Mouse (Mus musculus) heart, adult 18-20 months (tissue): ENCODE measurements around the gene Rgs3. TPM values are rescaled to one million over a fixed set of nuclear protein-coding genes. Genes with fewer than 3 reads are reported as not detected.

Source experiments
- DNase-seq, 2 experiments: peaks; one replicate each; pipeline ENCODE4 v3.0.0; 2021 to 2022; ENCODE audit warnings: mixed read lengths in 1 of 2
- total RNA-seq, 2 experiments: library from RNA; stranded (reverse); gene quantifications; 2 replicates each; pipeline ENCODE4 v1.2.3; 2021

Gene Rgs3
- total RNA-seq, 2 experiments from 2014 or later, result 21.5 to 25.9 TPM

GRCm38 (mm10) chr4:62626228-62627026, 66.8 kb downstream of the Rgs3 start:
- DNase-seq, result no peak

GRCm38 (mm10) chr4:62627331-62627730, 67.7 kb downstream of the Rgs3 start:
- DNase-seq, result no peak

GRCm38 (mm10) chr4:62628547-62628946, 68.9 kb downstream of the Rgs3 start:
- DNase-seq, result no peak

- peak in 1 of 2 experiments; percentile 54 for DNase-seq
Observed at GRCm38 (mm10) chr4:62629461-62629860, 69.8 kb downstream of the Rgs3 start.

- DNase-seq, result no peak
Observed at GRCm38 (mm10) chr4:62629905-62630304, 70.3 kb downstream of the Rgs3 start.

- no peak for DNase-seq
Observed at GRCm38 (mm10) chr4:62633243-62633642, 73.6 kb downstream of the Rgs3 start.

GRCm38 (mm10) chr4:62634054-62634591, 74.5 kb downstream of the Rgs3 start:
- DNase-seq, result peak; percentile 56 to 69

GRCm38 (mm10) chr4:62634840-62635239, 75.2 kb downstream of the Rgs3 start:
- DNase-seq, result no peak

- no peak for DNase-seq
Observed at GRCm38 (mm10) chr4:62636047-62636446, 76.4 kb downstream of the Rgs3 start.

GRCm38 (mm10) chr4:62637856-62638604, 78.4 kb downstream of the Rgs3 start:
- no peak for DNase-seq

GRCm38 (mm10) chr4:62640496-62641229, 81.0 kb downstream of the Rgs3 start:
- DNase-seq, result no peak

GRCm38 (mm10) chr4:62641230-62641589, 81.6 kb downstream of the Rgs3 start:
- DNase-seq, result peak; percentile 59 to 73

GRCm38 (mm10) chr4:62641656-62642055, 82.0 kb downstream of the Rgs3 start:
- no peak for DNase-seq

- DNase-seq, result peak; percentile 59 to 82
Observed at GRCm38 (mm10) chr4:62643401-62643800, 83.8 kb downstream of the Rgs3 start.

GRCm38 (mm10) chr4:62644031-62644793, 84.6 kb downstream of the Rgs3 start:
- DNase-seq, result no peak

GRCm38 (mm10) chr4:62646556-62647248, 87.1 kb downstream of the Rgs3 start:
- DNase-seq, result no peak

- DNase-seq, result no peak
Observed at GRCm38 (mm10) chr4:62648848-62649247, 89.2 kb downstream of the Rgs3 start.

- DNase-seq, result no peak
Observed at GRCm38 (mm10) chr4:62649536-62650230, 90.0 kb downstream of the Rgs3 start.

- DNase-seq, result no peak
Observed at GRCm38 (mm10) chr4:62651179-62651760, 91.6 kb downstream of the Rgs3 start.

GRCm38 (mm10) chr4:62652215-62652614, 92.6 kb downstream of the Rgs3 start:
- no peak for DNase-seq
